Mouse (Mus musculus) heart, postnatal 36 days (tissue): ENCODE results near the gene Tceal9. TPM values are rescaled to one million over a fixed set of nuclear protein-coding genes. Genes with fewer than 3 reads are reported as not detected.
"Not testable (repeated sequence)": the region's sequence is repeated elsewhere in the genome, so short reads cannot be mapped to it uniquely, and the experiment has no call there.

ENCODE experiments used
- DNase-seq, 2 experiments: peaks; one replicate each; pipeline ENCODE4 v3.0.0; 2021 to 2022
- intact Hi-C: fragments of 180-260 bp; cut with DNase I; formaldehyde crosslinking; loops from one replicate; pipeline ENCODE4 v1.15.1; 2025
- total RNA-seq, 2 experiments: library from RNA; stranded (reverse); gene quantifications; 2 replicates each; pipeline ENCODE4 v1.2.3; 2021

Gene Tceal9
- total RNA-seq, 2 experiments from 2014 or later = 26.8 to 32.9 TPM

DNA sequence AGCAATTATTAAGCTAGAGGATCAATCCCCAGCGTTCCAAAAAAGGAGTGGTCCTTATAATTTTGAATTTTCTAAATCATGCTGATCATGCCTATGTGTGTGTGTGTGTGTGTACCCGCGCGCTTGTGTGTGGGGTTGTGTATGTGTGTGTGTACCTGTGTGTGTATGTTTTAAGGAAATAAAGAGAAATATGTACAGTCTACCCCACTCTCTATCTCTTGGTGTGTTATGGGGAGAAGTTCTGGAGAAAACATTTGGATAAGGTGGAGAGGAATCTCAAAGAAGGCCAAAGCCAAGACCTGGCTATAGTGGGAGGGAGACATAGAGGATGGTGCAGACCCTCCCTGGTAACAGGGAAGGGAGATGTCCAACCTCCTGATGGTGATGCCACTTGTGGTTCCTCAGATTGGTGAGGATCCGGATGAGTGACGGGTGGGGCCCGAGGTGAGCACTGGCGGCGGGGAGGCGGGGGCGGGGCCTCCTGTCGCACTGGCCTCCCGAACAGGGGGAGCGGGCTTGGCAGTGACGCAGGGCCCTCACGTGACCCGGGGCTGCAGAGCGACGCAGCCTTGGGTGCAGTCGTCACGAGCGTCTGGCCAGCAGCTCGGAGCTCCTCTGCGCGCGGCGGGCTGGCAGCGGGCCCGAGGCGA, 25.0 kb downstream of the Tceal9 start, which contains the start of gene Bex3:
Gene Bex3 (plus strand): TSS at position 511 of the 650 bp plus-strand sequence.
- intact Hi-C loops = not testable (repeated sequence)
- DNase-seq = peak; percentile 16 to 19

DNA sequence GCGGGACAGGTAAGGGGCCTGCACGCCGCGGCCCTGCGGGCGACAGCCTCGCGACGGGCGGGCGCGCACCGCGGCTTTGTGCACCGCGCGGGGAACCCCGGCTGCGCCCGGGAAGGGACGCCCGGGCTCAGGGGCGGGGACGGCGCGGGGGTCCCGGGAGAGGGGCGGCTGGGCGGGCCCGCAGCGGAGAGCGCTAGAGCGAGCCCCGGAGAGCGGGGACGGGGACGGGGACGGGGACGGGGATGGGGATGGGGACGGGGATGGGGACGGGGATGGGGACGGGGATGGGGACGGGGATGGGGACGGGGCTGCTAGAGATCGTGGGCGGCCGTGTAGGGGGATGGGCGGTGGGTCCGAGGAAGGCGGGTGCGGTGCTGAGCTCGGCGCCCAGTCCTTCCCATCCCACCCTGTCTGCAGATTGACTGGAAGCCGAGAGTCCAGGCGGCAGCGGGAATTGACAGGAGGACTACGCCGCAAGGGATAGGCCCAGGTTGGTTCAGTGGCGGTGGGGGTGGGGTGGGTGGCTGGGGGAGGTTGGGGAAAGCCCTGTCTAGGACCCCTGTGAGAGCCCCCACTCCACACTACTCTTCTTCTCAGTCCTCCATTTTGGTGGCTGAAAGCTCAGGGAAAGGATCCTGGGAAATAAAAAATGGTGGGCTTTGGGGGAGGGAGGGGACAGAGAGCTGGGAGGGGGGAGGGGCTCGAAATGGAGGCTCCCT, 25.7 kb downstream of the Tceal9 start:
- DNase-seq, intact Hi-C loops: not testable (repeated sequence)

DNA sequence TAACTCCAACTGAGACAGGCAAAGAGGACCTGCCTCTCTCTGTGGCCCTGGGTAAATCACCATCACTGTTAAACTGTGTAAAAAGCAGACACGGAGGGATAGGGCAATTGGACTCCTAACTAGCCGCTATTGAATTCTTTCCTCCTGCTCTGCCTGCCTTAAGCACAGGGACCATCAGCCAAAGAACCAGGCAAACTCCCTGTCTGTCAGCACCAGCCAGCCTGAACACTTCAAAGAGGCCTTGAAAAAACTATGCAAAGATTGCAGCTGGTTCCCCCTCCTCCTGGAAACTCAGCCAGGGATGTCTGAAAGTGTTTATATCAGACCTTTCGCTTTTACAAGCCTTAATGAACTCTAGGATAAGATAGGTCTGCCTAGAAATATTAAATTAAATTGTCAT, 29.7 kb downstream of the Tceal9 start:
- intact Hi-C loops = no loop called here
- DNase-seq = no peak

DNA sequence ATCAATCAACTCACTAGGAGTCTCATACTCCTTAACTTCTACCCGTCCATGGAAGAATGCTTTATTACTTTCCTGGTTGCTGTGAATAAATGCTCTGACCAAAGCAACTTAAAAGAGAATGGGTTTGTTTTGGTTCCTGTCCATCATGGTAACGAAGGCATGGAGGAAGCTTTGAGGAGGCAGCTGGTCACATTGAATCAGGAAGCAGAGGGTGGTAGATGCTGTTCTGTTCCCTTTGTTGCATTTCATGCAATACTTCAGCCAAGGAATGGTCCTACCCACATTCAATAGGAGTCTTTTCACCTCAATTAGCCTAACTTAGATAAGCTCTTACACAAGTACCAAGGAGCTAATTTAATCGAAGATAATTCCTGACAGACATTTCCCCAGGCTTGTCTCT, 30.5 kb downstream of the Tceal9 start:
- intact Hi-C loops = no loop called here
- DNase-seq = no peak

DNA sequence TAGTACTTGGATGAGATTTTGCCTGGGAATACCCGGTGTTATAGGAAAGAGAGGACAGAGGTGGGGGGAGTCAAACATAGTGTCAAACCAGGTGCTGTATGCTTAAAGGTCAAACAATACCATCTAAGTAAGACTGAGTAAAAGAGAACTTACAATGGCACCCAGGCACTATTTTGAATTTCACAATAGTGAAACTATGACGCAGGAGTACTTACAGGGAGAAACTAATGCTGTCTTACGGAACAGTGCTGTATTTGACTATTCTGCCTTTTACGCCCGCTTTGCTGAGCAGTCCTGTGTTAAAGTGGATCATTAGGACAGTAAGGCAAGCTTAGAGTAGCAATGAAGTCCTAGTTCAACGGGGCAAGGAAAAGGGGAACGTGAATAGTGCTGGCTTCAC, 32.7 kb downstream of the Tceal9 start:
- intact Hi-C loops = no loop called here
- no peak for DNase-seq

DNA sequence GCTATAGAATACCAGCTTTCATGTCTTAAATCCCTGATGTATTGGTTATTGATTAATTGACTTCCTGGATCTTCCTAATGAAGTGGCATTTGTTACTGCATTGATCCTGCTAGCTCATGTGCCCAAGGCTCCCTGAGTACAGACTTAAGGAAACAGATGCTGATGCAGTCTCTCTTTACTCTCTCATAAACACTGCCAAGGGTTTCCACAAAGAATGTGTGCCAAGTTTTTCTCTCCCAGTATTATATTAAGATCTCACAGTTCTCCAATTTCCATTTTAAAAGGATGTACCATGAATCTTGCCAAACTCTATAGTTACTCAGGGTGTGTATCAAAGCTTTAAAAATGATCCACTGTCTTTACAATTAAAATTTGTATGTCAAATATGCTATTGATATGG, 33.5 kb downstream of the Tceal9 start:
- DNase-seq = no peak
- intact Hi-C loops = no loop called here

DNA sequence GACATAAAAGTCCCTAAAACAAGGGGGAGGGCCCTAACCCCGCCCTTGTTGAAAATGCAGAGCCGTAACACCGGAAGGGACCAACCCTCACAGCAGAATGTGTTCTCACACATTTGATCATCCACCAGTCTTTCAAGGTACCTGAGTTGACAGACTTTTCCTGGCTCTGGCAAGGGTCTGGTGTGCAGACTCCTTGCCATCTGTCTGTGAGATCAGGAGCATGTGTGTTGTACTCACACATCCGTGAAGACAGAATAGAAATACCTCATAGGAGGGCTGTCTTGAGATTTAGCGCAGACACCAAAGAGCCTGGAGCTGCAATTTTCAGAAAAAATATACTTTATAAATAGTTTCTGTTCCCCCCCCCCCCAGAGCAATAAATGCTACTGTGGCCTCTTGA, 34.5 kb downstream of the Tceal9 start:
- no peak for DNase-seq
- intact Hi-C loops = no loop called here

DNA sequence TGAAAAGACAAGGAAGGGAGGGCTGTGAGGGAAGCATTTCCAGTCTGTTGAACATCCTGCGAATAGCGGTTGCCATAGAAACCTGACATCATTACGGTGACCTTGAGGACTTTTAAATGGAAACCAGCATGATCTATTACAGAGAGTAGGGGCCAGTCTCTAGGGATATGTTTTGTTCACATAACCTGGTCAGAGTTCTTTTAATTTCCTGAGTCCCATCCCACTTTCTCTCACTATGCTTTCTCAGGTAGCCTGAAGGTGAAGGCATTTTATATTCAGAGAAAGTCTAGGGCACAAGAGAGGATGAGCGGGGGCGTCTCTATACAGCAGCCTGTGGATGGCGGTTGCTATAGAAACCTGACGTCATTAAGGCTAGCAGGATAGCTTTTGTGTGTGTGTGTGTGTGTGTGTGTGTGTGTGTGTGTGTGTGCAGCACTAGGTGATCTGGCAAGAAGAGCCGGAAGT, 46.0 kb downstream of the Tceal9 start:
- intact Hi-C loops = no loop called here
- DNase-seq = no peak

Other genes starting within 250 kb of the Tceal9 start
- gene Arxes1, start 211.7 kb upstream of the Tceal9 start, total RNA-seq = under 1 TPM; 0.25 to 0.33 TPM
- not detected for gene Bex2, start 176.8 kb upstream of the Tceal9 start, total RNA-seq
- gene Nxf3, start 159.8 kb upstream of the Tceal9 start, total RNA-seq = under 1 TPM in 1 of 2 experiments, not detected in 1; 0.17 TPM
- 1 to 10 TPM in 1 of 2 experiments, under 1 TPM in 1; 0.49 to 1.2 TPM for gene Bex4, start 106.1 kb upstream of the Tceal9 start, total RNA-seq
- gene Tceal8, start 72.7 kb upstream of the Tceal9 start, total RNA-seq = 10 to 100 TPM; 17.0 to 19.2 TPM
- gene Tceal5, start 41.2 kb upstream of the Tceal9 start, total RNA-seq = under 1 TPM in 1 of 2 experiments, not detected in 1; 0.58 TPM
- 1 to 10 TPM in 1 of 2 experiments, not detected in 1; 1.1 TPM for gene Tceal7, start 30.3 kb upstream of the Tceal9 start, total RNA-seq
- gene Bex1, start 29.6 kb upstream of the Tceal9 start, total RNA-seq = 1 to 10 TPM; 2.7 to 3.1 TPM
- 10 to 100 TPM in 1 of 2 experiments, 1 to 10 TPM in 1; 8.3 to 15.1 TPM for gene Bex3, start 25.2 kb downstream of the Tceal9 start, total RNA-seq